Mouse (Mus musculus) MEL (cell line): Measurements from ENCODE around the gene Ahcy. TPM values are rescaled to one million over a fixed set of nuclear protein-coding genes. Genes with fewer than 3 reads are reported as not detected.

Source experiments
- DNase-seq: peaks from one replicate; pipeline ENCODE4 v3.0.0; 2011; ENCODE audit warnings: low read depth, low spot score
- H3K27ac ChIP-seq: 2 replicates; pipeline ENCODE4 v1.5.1; 2012; ENCODE audit warnings: low read depth, mild to moderate bottlenecking, control low read depth, low read length, moderate library complexity; ENCODE audit not compliant: control insufficient read depth
- H3K27me3 ChIP-seq, 2 experiments: fragments of 150-350 bp in 1 of 2; sonication (generic) in 1 of 2; 2 replicates each; pipeline ENCODE4 v1.6.1; 2012; ENCODE audit warnings: low read length in 2 of 2, mild to moderate bottlenecking in 2 of 2, improper control_type of control experiment in 1 of 2, moderate library complexity in 1 of 2; ENCODE audit not compliant: insufficient read depth in 2 of 2, control insufficient read depth in 1 of 2
- H3K36me3 ChIP-seq, 2 experiments: 2 replicates each; pipeline ENCODE4 v1.6.1; 2012 to 2014; ENCODE audit warnings: low read length in 2 of 2, improper control_type of control experiment in 1 of 2, inconsistent platforms in 1 of 2, mild to moderate bottlenecking in 1 of 2; ENCODE audit not compliant: insufficient read depth in 2 of 2, control insufficient read depth in 1 of 2
- H3K4me1 ChIP-seq, 2 experiments: fragments of 150-350 bp in 1 of 2; sonication (generic) in 1 of 2; 2 replicates each; pipeline ENCODE4 v1.6.1; 2012; ENCODE audit warnings: low read length in 2 of 2, improper control_type of control experiment in 1 of 2, mild to moderate bottlenecking in 1 of 2; ENCODE audit not compliant: insufficient read depth in 2 of 2, control insufficient read depth in 1 of 2
- H3K4me3 ChIP-seq, 2 experiments: fragments of 150-350 bp in 1 of 2; sonication (generic) in 1 of 2; 2 replicates each; pipeline ENCODE4 v1.5.1; 2012; ENCODE audit warnings: low read depth in 2 of 2, low read length in 2 of 2, mild to moderate bottlenecking in 2 of 2, moderate library complexity in 2 of 2, control low read depth in 1 of 2, improper control_type of control experiment in 1 of 2; ENCODE audit not compliant: control insufficient read depth in 1 of 2, insufficient read depth in 1 of 2
- H3K79me2 ChIP-seq: 2 replicates; pipeline ENCODE4 v1.6.1; 2012; ENCODE audit warnings: mild to moderate bottlenecking, low read length, moderate library complexity; ENCODE audit not compliant: control insufficient read depth, poor library complexity, insufficient read depth
- H3K9ac ChIP-seq: 2 replicates; pipeline ENCODE4 v1.6.1; 2012; ENCODE audit warnings: low read depth, mild to moderate bottlenecking, control low read depth, low read length, moderate library complexity; ENCODE audit not compliant: control insufficient read depth, poor library complexity, severe bottlenecking
- H3K9me3 ChIP-seq: fragments of 150-350 bp; sonication (generic); replicated peaks from 2 replicates; pipeline ENCODE4 v1.6.1; 2012; ENCODE audit warnings: mild to moderate bottlenecking, low read length, improper control_type of control experiment, moderate library complexity; ENCODE audit not compliant: insufficient read depth
- BHLHE40 ChIP-seq: IDR thresholded peaks from 2 replicates; pipeline ENCODE4 v1.6.1; 2012; ENCODE audit warnings: low read depth, mild to moderate bottlenecking, inconsistent platforms, low read length, improper control_type of control experiment, borderline replicate concordance
- CHD1 ChIP-seq: IDR thresholded peaks from 2 replicates; pipeline ENCODE4 v1.6.1; 2012; ENCODE audit warnings: low read depth, mild to moderate bottlenecking, inconsistent platforms, low read length, improper control_type of control experiment
- CHD2 ChIP-seq: IDR thresholded peaks from 2 replicates; pipeline ENCODE4 v1.6.1; 2011; ENCODE audit warnings: low read length, improper control_type of control experiment
- CTCF ChIP-seq, 3 experiments: IDR thresholded peaks in 2 of 3; conservative IDR thresholded peaks in 1 of 3; 2 replicates each; pipeline ENCODE4 v1.5.1; 2011 to 2012; ENCODE audit warnings: low read length in 3 of 3, low read depth in 2 of 3, mild to moderate bottlenecking in 2 of 3, improper control_type of control experiment in 1 of 3, inconsistent platforms in 1 of 3, mixed read lengths in 1 of 3, moderate library complexity in 1 of 3; ENCODE audit not compliant: control insufficient read depth in 1 of 3, insufficient read depth in 1 of 3, poor library complexity in 1 of 3, severe bottlenecking in 1 of 3
- E2F4 ChIP-seq: IDR thresholded peaks from 2 replicates; pipeline ENCODE4 v1.6.1; 2011; ENCODE audit warnings: low read depth, low read length, improper control_type of control experiment, borderline replicate concordance
- ELF1 ChIP-seq: IDR thresholded peaks from 2 replicates; pipeline ENCODE4 v1.6.1; 2014; ENCODE audit warnings: low read depth, mild to moderate bottlenecking, inconsistent platforms, low read length, improper control_type of control experiment, moderate library complexity
- EP300 ChIP-seq, 2 experiments: IDR thresholded peaks; 2 replicates each; pipeline ENCODE4 v1.6.1; 2011; ENCODE audit warnings: improper control_type of control experiment in 2 of 2, low read length in 2 of 2, low read depth in 1 of 2, mild to moderate bottlenecking in 1 of 2
- ETS1 ChIP-seq: IDR thresholded peaks from 2 replicates; pipeline ENCODE4 v1.6.1; 2012; ENCODE audit warnings: low read depth, mild to moderate bottlenecking, inconsistent platforms, low read length, improper control_type of control experiment, moderate library complexity
- GABPA ChIP-seq: IDR thresholded peaks from 2 replicates; pipeline ENCODE4 v1.6.1; 2012; ENCODE audit warnings: low read depth, mild to moderate bottlenecking, inconsistent platforms, low read length, improper control_type of control experiment, moderate library complexity
- GATA1 ChIP-seq: IDR thresholded peaks from 2 replicates; pipeline ENCODE4 v1.6.1; 2011; ENCODE audit warnings: low read depth, low read length, improper control_type of control experiment
- JUND ChIP-seq: IDR thresholded peaks from 2 replicates; pipeline ENCODE4 v1.6.1; 2011; ENCODE audit warnings: low read depth, mild to moderate bottlenecking, improper control_type of control experiment, low read length
- KAT2A ChIP-seq: conservative IDR thresholded peaks from 2 replicates; pipeline ENCODE4 v1.6.1; 2012; ENCODE audit warnings: low read depth, low read length, improper control_type of control experiment, inconsistent platforms
- MAFK ChIP-seq: IDR thresholded peaks from 2 replicates; pipeline ENCODE4 v1.6.1; 2011; ENCODE audit warnings: low read depth, mild to moderate bottlenecking, low read length, improper control_type of control experiment, borderline replicate concordance
- MAX ChIP-seq: IDR thresholded peaks from 2 replicates; pipeline ENCODE4 v1.6.1; 2011; ENCODE audit warnings: low read length, improper control_type of control experiment
- MAZ ChIP-seq: IDR thresholded peaks from 2 replicates; pipeline ENCODE4 v1.6.1; 2012; ENCODE audit warnings: low read depth, mild to moderate bottlenecking, inconsistent platforms, low read length, improper control_type of control experiment
- MEF2A ChIP-seq: IDR thresholded peaks from 2 replicates; pipeline ENCODE4 v1.6.1; 2014; ENCODE audit warnings: low read depth, mild to moderate bottlenecking, inconsistent platforms, low read length, improper control_type of control experiment; ENCODE audit not compliant: poor library complexity, insufficient replicate concordance, severe bottlenecking; ENCODE audit errors: extremely low read depth
- MXI1 ChIP-seq: IDR thresholded peaks from 2 replicates; pipeline ENCODE4 v1.6.1; 2011; ENCODE audit warnings: mild to moderate bottlenecking, low read depth, low read length, improper control_type of control experiment
- MYB ChIP-seq: IDR thresholded peaks from 2 replicates; pipeline ENCODE4 v1.6.1; 2011; ENCODE audit warnings: mild to moderate bottlenecking, low read depth, low read length, improper control_type of control experiment
- NELFE ChIP-seq: IDR thresholded peaks from 2 replicates; pipeline ENCODE4 v1.6.1; 2011; ENCODE audit warnings: low read depth, low read length, improper control_type of control experiment
- NRF1 ChIP-seq: IDR thresholded peaks from 2 replicates; pipeline ENCODE4 v1.6.1; 2014; ENCODE audit warnings: low read depth, mild to moderate bottlenecking, inconsistent platforms, low read length, improper control_type of control experiment, moderate library complexity; ENCODE audit not compliant: poor library complexity, insufficient read depth, severe bottlenecking
- POLR2A ChIP-seq, 2 experiments: IDR thresholded peaks; 2 replicates each; pipeline ENCODE4 v1.6.1; 2011 to 2012; ENCODE audit warnings: low read length in 2 of 2, mild to moderate bottlenecking in 2 of 2, control low read depth in 1 of 2, improper control_type of control experiment in 1 of 2, low read depth in 1 of 2, moderate library complexity in 1 of 2; ENCODE audit not compliant: control insufficient read depth in 1 of 2, insufficient read depth in 1 of 2, poor library complexity in 1 of 2
- POLR2AphosphoS2 ChIP-seq: IDR thresholded peaks from 2 replicates; pipeline ENCODE4 v1.6.1; 2011; ENCODE audit warnings: low read length, improper control_type of control experiment
- POLR2AphosphoS5 ChIP-seq: IDR thresholded peaks from 2 replicates; pipeline ENCODE4 v1.6.1; 2012; ENCODE audit warnings: low read depth, borderline replicate concordance, mild to moderate bottlenecking, inconsistent platforms, low read length, moderate library complexity, mixed read lengths
- RAD21 ChIP-seq: IDR thresholded peaks from 2 replicates; pipeline ENCODE4 v1.6.1; 2011; ENCODE audit warnings: mild to moderate bottlenecking, low read depth, low read length, improper control_type of control experiment
- RCOR1 ChIP-seq: IDR thresholded peaks from 2 replicates; pipeline ENCODE4 v1.6.1; 2012; ENCODE audit warnings: low read depth, mild to moderate bottlenecking, inconsistent platforms, low read length, improper control_type of control experiment
- SMC3 ChIP-seq: IDR thresholded peaks from 2 replicates; pipeline ENCODE4 v1.6.1; 2011; ENCODE audit warnings: low read depth, low read length, improper control_type of control experiment
- TAL1 ChIP-seq: IDR thresholded peaks from 2 replicates; pipeline ENCODE4 v1.6.1; 2012; ENCODE audit warnings: mild to moderate bottlenecking, inconsistent platforms, low read length, moderate library complexity, mixed read lengths
- TBP ChIP-seq: IDR thresholded peaks from 2 replicates; pipeline ENCODE4 v1.8.0; 2011; ENCODE audit warnings: low read depth, low read length, improper control_type of control experiment
- TCF12 ChIP-seq: IDR thresholded peaks from 2 replicates; pipeline ENCODE4 v1.6.1; 2014; ENCODE audit warnings: low read depth, mild to moderate bottlenecking, inconsistent platforms, low read length, improper control_type of control experiment, moderate library complexity
- USF1 ChIP-seq: IDR thresholded peaks from 2 replicates; pipeline ENCODE4 v1.6.1; 2014; ENCODE audit warnings: low read depth, mild to moderate bottlenecking, inconsistent platforms, low read length, improper control_type of control experiment, moderate library complexity
- USF2 ChIP-seq, 2 experiments: IDR thresholded peaks; 2 replicates each; pipeline ENCODE4 v1.6.1; 2011 to 2012; ENCODE audit warnings: improper control_type of control experiment in 2 of 2, low read length in 2 of 2, borderline replicate concordance in 1 of 2, inconsistent platforms in 1 of 2, low read depth in 1 of 2, mild to moderate bottlenecking in 1 of 2; ENCODE audit not compliant: insufficient read depth in 1 of 2
- ZC3H11A ChIP-seq: IDR thresholded peaks from 2 replicates; pipeline ENCODE4 v1.6.1; 2012; ENCODE audit warnings: low read depth, mild to moderate bottlenecking, inconsistent platforms, low read length, improper control_type of control experiment
- ZKSCAN1 ChIP-seq: IDR thresholded peaks from 2 replicates; pipeline ENCODE4 v1.6.1; 2012; ENCODE audit warnings: low read depth, mild to moderate bottlenecking, inconsistent platforms, low read length, improper control_type of control experiment, moderate library complexity
- ZMIZ1 ChIP-seq: IDR thresholded peaks from 2 replicates; pipeline ENCODE4 v1.6.1; 2012; ENCODE audit warnings: low read depth, mild to moderate bottlenecking, inconsistent platforms, low read length, improper control_type of control experiment, moderate library complexity
- ZNF384 ChIP-seq: IDR thresholded peaks from 2 replicates; pipeline ENCODE4 v1.6.1; 2012; ENCODE audit warnings: low read depth, mild to moderate bottlenecking, inconsistent platforms, low read length, improper control_type of control experiment
- polyA plus RNA-seq, 2 experiments: library from polyadenylated mRNA; stranded (reverse) in 1 of 2; unstranded in 1 of 2; fragments of >175 nt in 1 of 2; fragments of >200 nt in 1 of 2; gene quantifications; 2 replicates each; pipeline versions ENCODE4 v1.2.1 to v1.2.4; 2012; ENCODE audit warnings: low replicate concordance in 2 of 2, low read depth in 1 of 2; ENCODE audit not compliant: insufficient read length in 2 of 2, insufficient read depth in 1 of 2, missing spikeins in 1 of 2
- total RNA-seq: library from RNA; depleted of rRNA; stranded (reverse); fragments of 300-350 nt; gene quantifications from 2 replicates; pipeline ENCODE4 v1.2.3, GENCODE M21; 2012

Gene Ahcy
- total and polyA plus RNA-seq, 3 experiments, result 255 to 5,082 (median 364) TPM

DNA sequence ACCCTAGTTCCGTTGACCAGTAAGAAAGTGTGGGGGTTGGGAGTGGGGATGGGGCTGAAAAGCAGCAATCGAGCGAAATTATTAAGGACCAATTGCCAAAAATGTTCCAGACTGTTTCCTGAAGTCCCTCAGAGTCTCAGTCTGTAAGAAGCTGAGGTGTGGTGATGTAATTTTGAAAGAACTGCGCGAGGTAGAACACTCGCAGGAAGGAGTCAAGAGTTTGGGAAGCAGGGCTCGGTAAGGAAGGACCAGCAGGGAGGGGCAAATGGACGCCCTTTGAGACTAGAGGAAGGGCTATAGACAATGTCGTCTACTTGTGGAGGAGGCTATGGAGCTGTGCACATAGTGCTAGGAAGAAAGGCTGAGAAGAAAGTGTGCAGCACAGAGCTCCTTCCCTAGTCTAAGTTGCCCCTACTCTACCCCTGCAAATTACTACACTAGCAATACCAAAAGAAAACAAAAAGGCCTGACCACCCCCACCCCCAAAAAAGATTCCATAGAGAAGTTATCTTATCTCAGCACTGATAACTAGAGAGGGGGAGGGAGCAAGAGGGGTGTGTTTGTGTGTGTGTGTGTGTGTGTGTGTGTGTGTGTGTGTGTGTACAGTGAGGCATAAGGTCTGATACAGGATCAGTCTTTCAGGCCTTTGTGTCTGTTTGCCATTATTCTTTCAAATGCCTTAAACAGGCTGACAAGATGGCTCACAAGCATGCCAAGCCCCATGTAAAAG lies 22.5 kb downstream of the Ahcy start:
- Histone ChIP-seq H3K9ac (peak overlapping the region; percentile 49), H3K4me1 (peaks cover 0 to 5% of the 10 kb centered on the region in 2 experiments; a peak in 3 of 4 replicates), H3K27me3 (no peaks in the 10 kb centered on the region), H3K36me3 (peaks cover 0 to 7% of the 10 kb centered on the region in 2 experiments; a peak in 2 of 4 replicates), H3K79me2 (peaks cover 2% of the 10 kb centered on the region; the same call in 1 of the 2 replicates), H3K27ac (peak overlapping the region; percentile 58), H3K4me3 (peak overlapping the region; percentile 68 to 76), H3K9me3 (no peaks in the 10 kb centered on the region)
- TF ChIP-seq MAFK, result no peak
- TF ChIP-seq CTCF (IDR thresholded peaks at IDR 0.05 in 2 of 3, conservative IDR thresholded peaks at IDR 0.05 in 1 of 3; ENCODE audit: control insufficient read depth in 1 of 3, insufficient read depth in 1 of 3, low read depth in 2 of 3, low read length in 3 of 3, poor library complexity in 1 of 3, severe bottlenecking in 1 of 3), result no peak
- no peak for TF ChIP-seq ZKSCAN1
- no peak for TF ChIP-seq MAX
- no peak for TF ChIP-seq POLR2AphosphoS2
- TF ChIP-seq NRF1, result peak; percentile 5; the same call in 1 of the 2 replicates
- TF ChIP-seq USF1, result no peak
- no peak for TF ChIP-seq KAT2A
- no peak for TF ChIP-seq ZMIZ1
- TF ChIP-seq CHD1, result no peak
- no peak for TF ChIP-seq RAD21
- TF ChIP-seq JUND, result no peak
- TF ChIP-seq EP300 (IDR thresholded peaks at IDR 0.05; ENCODE audit: low read depth in 1 of 2, low read length in 2 of 2), result peak; percentile 31 to 39; a peak in 2 of 4 replicates
- no peak for TF ChIP-seq NELFE
- no peak for TF ChIP-seq MXI1
- TF ChIP-seq E2F4, result no peak
- no peak for TF ChIP-seq ZNF384
- peak; percentile 57 for TF ChIP-seq TCF12
- TF ChIP-seq POLR2AphosphoS5, result no peak
- TF ChIP-seq SMC3, result no peak
- no peak for TF ChIP-seq TAL1
- TF ChIP-seq ELF1, result no peak
- TF ChIP-seq MEF2A, result no peak
- no peak for TF ChIP-seq ZC3H11A
- no peak for TF ChIP-seq TBP
- no peak for TF ChIP-seq POLR2A (IDR thresholded peaks at IDR 0.05; ENCODE audit: control insufficient read depth in 1 of 2, insufficient read depth in 1 of 2, low read depth in 1 of 2, low read length in 2 of 2, poor library complexity in 1 of 2)
- no peak for TF ChIP-seq USF2 (IDR thresholded peaks at IDR 0.05; ENCODE audit: borderline replicate concordance in 1 of 2, insufficient read depth in 1 of 2, low read depth in 1 of 2, low read length in 2 of 2)
- 0 out of 2 replicates have a peak, but pooled peaks have one; percentile 71 for TF ChIP-seq MAZ
- TF ChIP-seq ETS1, result peak; percentile 75
- peak; percentile 73; the same call in 1 of the 2 replicates for TF ChIP-seq GATA1
- no peak for TF ChIP-seq GABPA
- TF ChIP-seq CHD2, result no peak
- no peak for TF ChIP-seq RCOR1
- TF ChIP-seq MYB, result no peak
- TF ChIP-seq BHLHE40, result no peak
- peak; percentile 61 for DNase-seq
